Mouse (Mus musculus) heart, embryonic 13.5 days (tissue): ENCODE measurements around the gene Psma6. TPM values are rescaled to one million over a fixed set of nuclear protein-coding genes. Genes with fewer than 3 reads are reported as not detected.
A peak's percentile ranks its signal among the peaks of the same experiment; 100 is the strongest.

Experiments
- ATAC-seq: fragments of 200-750 bp; cut with Nextera tagmentation; 2 replicates; pipeline ENCODE4 v1.8.0; 2017; ENCODE audit warnings: moderate TSS enrichment; ENCODE audit not compliant: insufficient number of reproducible peaks, low FRiP score, low TSS enrichment; ENCODE audit errors: extremely low read depth
- H3K27ac ChIP-seq: fragments of 300-500 bp; sonication (generic); replicated peaks from 2 replicates; pipeline ENCODE4 v1.5.1; 2015; ENCODE audit warnings: moderate library complexity, mild to moderate bottlenecking, inconsistent platforms
- H3K27me3 ChIP-seq: fragments of 300-500 bp; sonication (generic); replicated peaks from 2 replicates; pipeline ENCODE4 v1.6.1; 2015; ENCODE audit warnings: mild to moderate bottlenecking, inconsistent platforms
- H3K36me3 ChIP-seq: fragments of 300-500 bp; sonication (generic); 2 replicates; pipeline ENCODE4 v1.6.1; 2015; ENCODE audit warnings: mild to moderate bottlenecking, inconsistent platforms
- H3K4me1 ChIP-seq: fragments of 300-500 bp; sonication (generic); 2 replicates; pipeline ENCODE4 v1.6.1; 2015; ENCODE audit warnings: inconsistent platforms
- H3K4me2 ChIP-seq: fragments of 300-500 bp; sonication (generic); 2 replicates; pipeline ENCODE4 v1.6.1; 2015; ENCODE audit warnings: inconsistent platforms, mild to moderate bottlenecking, moderate library complexity
- H3K4me3 ChIP-seq: fragments of 300-500 bp; sonication (generic); 2 replicates; pipeline ENCODE4 v1.5.1; 2015; ENCODE audit warnings: moderate library complexity, mild to moderate bottlenecking, inconsistent platforms
- H3K9ac ChIP-seq: fragments of 300-500 bp; sonication (generic); 2 replicates; pipeline ENCODE4 v1.6.1; 2015; ENCODE audit warnings: inconsistent platforms, mild to moderate bottlenecking, moderate library complexity
- H3K9me3 ChIP-seq: fragments of 300-500 bp; sonication (generic); 2 replicates; pipeline ENCODE4 v1.6.1; 2016; ENCODE audit warnings: inconsistent platforms
- WGBS: fragments of 180-500 bp; shearing (Covaris S2); methylation state at CpG from one replicate; pipeline ENCODE4 v1.1.7; 2015; ENCODE audit warnings: mixed read lengths; 5-methylcytosine and 5-hydroxymethylcytosine counted together
- polyA plus RNA-seq: library from polyadenylated mRNA; unstranded; fragments of >200 nt; fragmentation: Nextera tagmentation; extraction: Ambion mirVana; gene quantifications from 2 replicates; pipeline ENCODE4 v1.2.1, GENCODE M21; 2015

The Psma6 gene
- polyA plus RNA-seq, 1 experiment from 2014 or later, result 321 TPM

- Histone ChIP-seq H3K27me3 (no peaks in the 10 kb centered on the region), H3K27ac (no peak overlapping the region), H3K36me3 (peaks cover 35% of the 10 kb centered on the region), H3K4me3 (no peak overlapping the region), H3K9ac (no peak overlapping the region), H3K9me3 (no peaks in the 10 kb centered on the region), H3K4me2 (no peak overlapping the region), H3K4me1 (peaks cover 13% of the 10 kb centered on the region)
- no peak for ATAC-seq
- WGBS, result 24% methylated on average over 3 of the region's 3 CpGs
Measured at GRCm38 (mm10) chr12:55422057-55422456, 38.0 kb downstream of the Psma6 start.

DNA sequence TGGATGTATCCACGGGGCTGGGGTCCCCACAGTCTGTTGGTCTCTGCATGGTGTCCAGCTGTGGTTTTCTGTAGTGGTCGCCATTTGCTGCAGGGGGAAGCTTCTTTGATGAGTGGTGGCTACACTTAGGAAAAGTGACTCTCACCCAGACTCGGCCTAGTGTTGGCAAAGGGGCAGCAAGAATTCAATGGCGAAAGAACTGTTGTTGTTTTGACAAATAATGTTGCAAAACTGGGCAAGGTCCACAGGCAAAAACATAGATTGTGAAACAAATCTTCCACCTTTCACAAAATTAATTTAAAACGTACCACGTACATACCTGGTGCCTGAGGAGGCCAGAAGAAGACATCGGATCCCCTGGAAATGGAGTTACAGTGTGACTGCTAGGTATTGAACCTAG, 42.3 kb downstream of the Psma6 start:
- WGBS, result 78% methylated on average over 7 of the region's 7 CpGs
- no peak for ATAC-seq
- no peak overlapping the region for H3K27ac ChIP-seq
- no peaks in the 10 kb centered on the region for H3K36me3 ChIP-seq
- no peak overlapping the region for H3K4me2 ChIP-seq
- peaks cover 12% of the 10 kb centered on the region for H3K4me1 ChIP-seq
- no peak overlapping the region for H3K4me3 ChIP-seq
- H3K9me3 ChIP-seq, result no peaks in the 10 kb centered on the region
- no peak overlapping the region for H3K9ac ChIP-seq
- no peaks in the 10 kb centered on the region for H3K27me3 ChIP-seq

- peaks cover 5% of the 10 kb centered on the region; the same call in 1 of the 2 replicates for H3K9me3 ChIP-seq
- H3K4me1 ChIP-seq, result peaks cover 4% of the 10 kb centered on the region; the same call in 1 of the 2 replicates
- 80% methylated on average over 8 of the region's 8 CpGs for WGBS
- no peak overlapping the region for H3K27ac ChIP-seq
- no peaks in the 10 kb centered on the region for H3K27me3 ChIP-seq
- no peak overlapping the region for H3K9ac ChIP-seq
- ATAC-seq, result no peak
- H3K36me3 ChIP-seq, result no peaks in the 10 kb centered on the region
- no peak overlapping the region for H3K4me2 ChIP-seq
- no peak overlapping the region for H3K4me3 ChIP-seq
Measured at GRCm38 (mm10) chr12:55429201-55429600, 45.2 kb downstream of the Psma6 start.

GRCm38 (mm10) chr12:55429956-55430355, 45.9 kb downstream of the Psma6 start:
- no peak for ATAC-seq
- Histone ChIP-seq H3K4me2 (no peak overlapping the region), H3K4me1 (peaks cover 4% of the 10 kb centered on the region; the same call in 1 of the 2 replicates), H3K9me3 (peaks cover 5% of the 10 kb centered on the region; the same call in 1 of the 2 replicates), H3K9ac (no peak overlapping the region), H3K27me3 (no peaks in the 10 kb centered on the region), H3K27ac (no peak overlapping the region), H3K4me3 (no peak overlapping the region), H3K36me3 (no peaks in the 10 kb centered on the region)
- 62% methylated on average over 4 of the region's 4 CpGs for WGBS

- no peak for ATAC-seq
- Histone ChIP-seq H3K9ac (no peak overlapping the region), H3K4me1 (peaks cover 14% of the 10 kb centered on the region), H3K9me3 (peaks cover 5% of the 10 kb centered on the region; the same call in 1 of the 2 replicates), H3K27ac (no peak overlapping the region), H3K27me3 (no peaks in the 10 kb centered on the region), H3K4me3 (no peak overlapping the region), H3K4me2 (no peak overlapping the region), H3K36me3 (no peaks in the 10 kb centered on the region)
- 85% methylated on average over 7 of the region's 7 CpGs for WGBS
Measured at GRCm38 (mm10) chr12:55432284-55432919, 48.4 kb downstream of the Psma6 start.

- ATAC-seq, result no peak
- H3K36me3 ChIP-seq, result no peaks in the 10 kb centered on the region
- H3K27me3 ChIP-seq, result no peaks in the 10 kb centered on the region
- H3K9ac ChIP-seq, result no peak overlapping the region
- no peak overlapping the region for H3K4me2 ChIP-seq
- H3K4me3 ChIP-seq, result no peak overlapping the region
- peaks cover 5% of the 10 kb centered on the region; the same call in 1 of the 2 replicates for H3K9me3 ChIP-seq
- 84% methylated on average over 8 of the region's 8 CpGs for WGBS
- no peak overlapping the region for H3K27ac ChIP-seq
- H3K4me1 ChIP-seq, result peaks cover 18% of the 10 kb centered on the region
Measured at GRCm38 (mm10) chr12:55432920-55433284, 48.9 kb downstream of the Psma6 start.

GRCm38 (mm10) chr12:55433802-55434435, 49.9 kb downstream of the Psma6 start:
- no peak overlapping the region; the same call in 1 of the 2 replicates for H3K9ac ChIP-seq
- ATAC-seq, result no peak
- peak overlapping the region; percentile 58 for H3K27ac ChIP-seq
- H3K4me1 ChIP-seq, result peaks cover 27% of the 10 kb centered on the region
- no peaks in the 10 kb centered on the region for H3K27me3 ChIP-seq
- H3K36me3 ChIP-seq, result no peaks in the 10 kb centered on the region
- WGBS, result 41% methylated on average over 8 of the region's 8 CpGs
- no peak overlapping the region for H3K4me2 ChIP-seq
- H3K9me3 ChIP-seq, result peaks cover 5% of the 10 kb centered on the region; the same call in 1 of the 2 replicates
- H3K4me3 ChIP-seq, result no peak overlapping the region

DNA sequence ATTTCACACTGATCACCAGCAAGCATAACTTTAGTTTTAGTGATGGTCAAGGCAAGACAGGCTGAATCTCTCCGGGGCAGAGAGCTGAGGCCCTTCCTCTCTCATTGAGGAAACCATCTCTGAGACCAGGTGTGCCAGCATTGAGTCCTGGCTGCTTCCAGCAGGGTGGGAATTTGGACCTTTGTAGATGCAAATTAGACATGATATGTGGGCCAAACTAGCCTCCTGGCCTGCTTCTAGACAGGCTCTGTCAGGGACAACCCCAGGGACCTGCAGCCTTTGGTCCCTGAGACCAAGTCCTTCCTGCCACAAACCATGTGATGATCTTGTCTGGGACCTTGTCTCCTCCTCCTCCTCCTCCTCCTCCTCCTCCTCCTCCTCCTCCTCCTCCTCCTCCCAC, 51.1 kb downstream of the Psma6 start:
- no peak overlapping the region for H3K9ac ChIP-seq

GRCm38 (mm10) chr12:55437122-55437826, 53.3 kb downstream of the Psma6 start:
- no peak overlapping the region for H3K4me3 ChIP-seq
- WGBS, result 48% methylated on average over 13 of the region's 13 CpGs
- no peak overlapping the region for H3K9ac ChIP-seq
- peak; percentile 25; the same call in 1 of the 2 replicates for ATAC-seq
- no peaks in the 10 kb centered on the region for H3K36me3 ChIP-seq
- peaks cover 35% of the 10 kb centered on the region for H3K4me1 ChIP-seq
- no peaks in the 10 kb centered on the region for H3K27me3 ChIP-seq
- peaks cover 5% of the 10 kb centered on the region; the same call in 1 of the 2 replicates for H3K9me3 ChIP-seq
- no peak overlapping the region for H3K4me2 ChIP-seq
- H3K27ac ChIP-seq, result peak overlapping the region; percentile 32; the same call in 1 of the 2 replicates

More for the DNA sequence above, 51.1 kb downstream of the Psma6 start:
- no peaks in the 10 kb centered on the region for H3K27me3 ChIP-seq
- 46% methylated on average over 1 of the region's 1 CpGs for WGBS
- H3K27ac ChIP-seq, result no peak overlapping the region
- peaks cover 31% of the 10 kb centered on the region for H3K4me1 ChIP-seq
- H3K4me3 ChIP-seq, result no peak overlapping the region
- H3K4me2 ChIP-seq, result no peak overlapping the region
- ATAC-seq, result no peak
- H3K36me3 ChIP-seq, result no peaks in the 10 kb centered on the region
- H3K9me3 ChIP-seq, result peaks cover 5% of the 10 kb centered on the region; the same call in 1 of the 2 replicates

- H3K27me3 ChIP-seq, result no peaks in the 10 kb centered on the region
- H3K4me1 ChIP-seq, result peaks cover 43% of the 10 kb centered on the region
- peak overlapping the region; percentile 33; the same call in 1 of the 2 replicates for H3K27ac ChIP-seq
- WGBS, result 67% methylated on average over 10 of the region's 10 CpGs
- ATAC-seq, result no peak
- peak overlapping the region; percentile 54; the same call in 1 of the 2 replicates for H3K4me2 ChIP-seq
- peaks cover 2% of the 10 kb centered on the region; the same call in 1 of the 2 replicates for H3K9me3 ChIP-seq
- H3K36me3 ChIP-seq, result no peaks in the 10 kb centered on the region
- H3K9ac ChIP-seq, result peak overlapping the region; percentile 62
- no peak overlapping the region for H3K4me3 ChIP-seq
Measured at GRCm38 (mm10) chr12:55438058-55438457, 54.0 kb downstream of the Psma6 start.

- Histone ChIP-seq H3K36me3 (no peaks in the 10 kb centered on the region), H3K27me3 (no peaks in the 10 kb centered on the region), H3K9me3 (no peaks in the 10 kb centered on the region), H3K4me3 (0 out of 2 replicates have a peak overlapping the region, but pooled peaks have one; percentile 3), H3K4me1 (peaks cover 48% of the 10 kb centered on the region), H3K4me2 (peak overlapping the region; percentile 54), H3K27ac (peak overlapping the region; percentile 33), H3K9ac (peak overlapping the region; percentile 62)
- WGBS, result 13% methylated on average over 11 of the region's 11 CpGs
- no peak for ATAC-seq
Measured at GRCm38 (mm10) chr12:55438611-55439137, 54.7 kb downstream of the Psma6 start.
